ENCODE assay signal across 12 mouse cellular contexts in the genomic region with DNA sequence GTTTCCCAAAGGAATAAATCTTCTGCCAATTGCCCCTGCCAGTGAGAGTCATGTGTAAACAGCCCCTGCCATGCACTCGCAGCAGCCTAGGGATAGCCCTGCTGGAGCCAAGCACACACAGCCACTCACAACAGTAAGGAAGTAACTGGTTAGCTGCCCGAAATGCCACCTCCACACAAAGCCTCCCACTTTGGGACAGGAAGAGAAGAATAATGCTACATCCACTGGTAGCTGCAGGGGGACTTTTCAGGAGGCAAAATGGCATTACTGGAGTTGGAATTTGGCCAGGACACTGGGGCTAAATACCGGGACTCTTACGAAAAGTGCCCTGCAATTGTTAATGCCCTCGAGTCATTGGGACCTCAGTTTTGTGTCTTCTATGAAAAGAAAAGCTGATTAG.
DNase-seq lines count a peak whose midpoint lies in the region; ATAC-seq and TF ChIP-seq lines count a peak whose summit lies in the region.
"Had no signal": no experiment of that assay in that cellular context is flagged by ENCODE, and none has a peak within 500 bp of the region (broad histone marks: within the 10 kb centered on the region; RNA-seq: fewer than 3 reads in every experiment).

No protein-coding gene starts in this region.

- no peaks in the 10 kb centered on the region for H3K27me3 ChIP-seq in heart, embryonic 11.5 days (ENCODE audit: control insufficient read depth, insufficient read depth, low read length)
- H3K27me3 ChIP-seq in forebrain, embryonic 12.5 days = peaks cover 42% of the 10 kb centered on the region
- H3K27me3 ChIP-seq in midbrain, embryonic 14.5 days (ENCODE audit: control insufficient read depth, insufficient read depth, low read length) = no peaks in the 10 kb centered on the region
- H3K27me3 ChIP-seq in lung, postnatal 0 days (replicated peaks; ENCODE audit: insufficient read depth, low read length) = no peaks in the 10 kb centered on the region

- 67% methylated on average over 5 of the region's 5 CpGs for WGBS in heart, embryonic 11.5 days (ENCODE audit: insufficient replicate concordance)
- WGBS in forebrain, embryonic 12.5 days = 1% methylated on average over 5 of the region's 5 CpGs
- 10% methylated on average over 5 of the region's 5 CpGs for WGBS in midbrain, embryonic 14.5 days
- WGBS in lung, postnatal 0 days = 45% methylated on average over 5 of the region's 5 CpGs

- TF ChIP-seq EP300 in lung, postnatal 0 days (IDR thresholded peaks at IDR 0.05) = no peak

- no peak for TF ChIP-seq CTCF in brain, embryonic 14.5 days (IDR thresholded peaks at IDR 0.05; ENCODE audit: borderline replicate concordance, extremely low read depth, insufficient read depth, insufficient read length)
- TF ChIP-seq CTCF in lung, postnatal 0 days (IDR thresholded peaks at IDR 0.05) = no peak

- TF ChIP-seq POLR2A in brain, embryonic 14.5 days (IDR thresholded peaks at IDR 0.05; ENCODE audit: borderline replicate concordance, extremely low read depth, insufficient read depth, insufficient read length, poor library complexity, severe bottlenecking) = no peak

- DNase-seq in heart, adult 11 months = peak; percentile 70
- peak; percentile 87 for DNase-seq in brain, embryonic 14.5 days (ENCODE audit: low read depth)
- peak; percentile 73 for DNase-seq in midbrain, embryonic 14.5 days
- no peak for DNase-seq in right cerebral cortex, postnatal 36 days (ENCODE audit: low spot score in 2 of 2)
- no peak for DNase-seq in lung, postnatal 0 days (ENCODE audit: low spot score)
- DNase-seq: adrenal gland, postnatal 10 days; gastrocnemius, postnatal 14 days; kidney, adult 8-10 months; lung, embryonic 14.5 days had no signal

- no peak overlapping the region for H3K9ac ChIP-seq in heart, embryonic 11.5 days (ENCODE audit: low read depth, low read length)
- H3K9ac ChIP-seq in forebrain, embryonic 12.5 days = no peak overlapping the region
- no peak overlapping the region for H3K9ac ChIP-seq in midbrain, embryonic 14.5 days (replicated peaks; ENCODE audit: low read length)
- no peak overlapping the region for H3K9ac ChIP-seq in lung, postnatal 0 days (replicated peaks; ENCODE audit: low read depth)
- H3K9ac ChIP-seq: lung, embryonic 14.5 days had no signal

- ATAC-seq in heart, embryonic 11.5 days (replicated peaks; ENCODE audit: insufficient number of reproducible peaks, low FRiP score, low TSS enrichment) = no peak
- ATAC-seq in forebrain, embryonic 12.5 days (ENCODE audit: low FRiP score) = peak; percentile 75; the same call in 1 of the 2 replicates
- peak; percentile 55; the same call in 1 of the 2 replicates for ATAC-seq in midbrain, embryonic 14.5 days (ENCODE audit: low FRiP score, low TSS enrichment)
- ATAC-seq in lung, postnatal 0 days = no peak
- ATAC-seq in activated CD4-positive, CD25-positive, alpha-beta regulatory T cell, adult 4 months = no peak

- H3K27ac ChIP-seq in heart, embryonic 11.5 days (ENCODE audit: low read depth, low read length) = no peak overlapping the region
- H3K27ac ChIP-seq in forebrain, embryonic 12.5 days = no peak overlapping the region
- no peak overlapping the region for H3K27ac ChIP-seq in midbrain, embryonic 14.5 days (replicated peaks; ENCODE audit: low read depth, low read length)
- no peak overlapping the region for H3K27ac ChIP-seq in lung, postnatal 0 days (ENCODE audit: low read length)

- no peaks in the 10 kb centered on the region for H3K36me3 ChIP-seq in heart, embryonic 11.5 days (ENCODE audit: control insufficient read depth, insufficient read depth, low read length)
- H3K36me3 ChIP-seq in forebrain, embryonic 12.5 days (replicated peaks) = no peaks in the 10 kb centered on the region
- no peaks in the 10 kb centered on the region for H3K36me3 ChIP-seq in midbrain, embryonic 14.5 days (ENCODE audit: control insufficient read depth, insufficient read depth, low read length)
- no peaks in the 10 kb centered on the region for H3K36me3 ChIP-seq in lung, postnatal 0 days (ENCODE audit: insufficient read depth, low read length)

- H3K4me2 ChIP-seq in heart, embryonic 11.5 days = no peak overlapping the region
- H3K4me2 ChIP-seq in forebrain, embryonic 12.5 days = no peak overlapping the region
- H3K4me2 ChIP-seq in midbrain, embryonic 14.5 days (ENCODE audit: low read length) = peak overlapping the region; percentile 24; the same call in 1 of the 2 replicates
- no peak overlapping the region for H3K4me2 ChIP-seq in lung, postnatal 0 days (replicated peaks; ENCODE audit: low read depth, low read length)
- H3K4me2 ChIP-seq: lung, embryonic 14.5 days had no signal

- no peaks in the 10 kb centered on the region for H3K4me1 ChIP-seq in heart, embryonic 11.5 days (ENCODE audit: control insufficient read depth, insufficient read depth, low read length)
- peaks cover 5% of the 10 kb centered on the region; the same call in 1 of the 2 replicates for H3K4me1 ChIP-seq in forebrain, embryonic 12.5 days
- H3K4me1 ChIP-seq in midbrain, embryonic 14.5 days (ENCODE audit: control insufficient read depth, insufficient read depth, low read length) = peaks cover 7% of the 10 kb centered on the region; the same call in 1 of the 2 replicates
- H3K4me1 ChIP-seq in lung, postnatal 0 days (ENCODE audit: insufficient read depth, low read depth, low read length) = no peaks in the 10 kb centered on the region; the same call in 1 of the 2 replicates

- H3K4me3 ChIP-seq in heart, embryonic 11.5 days (ENCODE audit: low read depth, low read length) = no peak overlapping the region
- H3K4me3 ChIP-seq in forebrain, embryonic 12.5 days (replicated peaks) = no peak overlapping the region
- H3K4me3 ChIP-seq in midbrain, embryonic 14.5 days (replicated peaks; ENCODE audit: low read depth, low read length) = no peak overlapping the region
- H3K4me3 ChIP-seq in lung, postnatal 0 days (ENCODE audit: low read depth, low read length) = no peak overlapping the region

- no peaks in the 10 kb centered on the region for H3K9me3 ChIP-seq in heart, embryonic 11.5 days (replicated peaks; ENCODE audit: control insufficient read depth, low read length)
- H3K9me3 ChIP-seq in forebrain, embryonic 12.5 days = no peaks in the 10 kb centered on the region
- no peaks in the 10 kb centered on the region for H3K9me3 ChIP-seq in midbrain, embryonic 14.5 days (ENCODE audit: control insufficient read depth, low read length)
- H3K9me3 ChIP-seq in lung, postnatal 0 days (ENCODE audit: low read length) = no peaks in the 10 kb centered on the region

Comparison
In these comparisons a context has a peak if more than half of its experiments do, and no peak if none do; other contexts are left out.
1. DNase-seq: peak in heart, adult 11 months (single experiment), brain, embryonic 14.5 days (single experiment) and midbrain, embryonic 14.5 days (single experiment); none in right cerebral cortex, postnatal 36 days (0 of 2) and lung, postnatal 0 days (single experiment).
2. ATAC-seq: peak in forebrain, embryonic 12.5 days (single experiment) and midbrain, embryonic 14.5 days (single experiment); none in heart, embryonic 11.5 days (single experiment), lung, postnatal 0 days (single experiment) and activated CD4-positive, CD25-positive, alpha-beta regulatory T cell, adult 4 months (single experiment).